Mouse (Mus musculus) midbrain, embryonic 10.5 days (tissue): ENCODE measurements around the gene Urad. TPM values are rescaled to one million over a fixed set of nuclear protein-coding genes. Genes with fewer than 3 reads are reported as not detected.

ENCODE experiments used
- DNase-seq: peaks from one replicate; pipeline ENCODE4 v3.0.0-alpha.2; 2017; ENCODE audit warnings: low spot score
- H3K27ac ChIP-seq: fragments of 300-500 bp; sonication (generic); replicated peaks from 2 replicates; pipeline ENCODE4 v1.5.1; 2016; ENCODE audit warnings: mild to moderate bottlenecking
- H3K27me3 ChIP-seq: fragments of 300-500 bp; sonication (generic); 2 replicates; pipeline ENCODE4 v1.6.1; 2016; ENCODE audit warnings: low read depth, mild to moderate bottlenecking; ENCODE audit not compliant: poor library complexity, severe bottlenecking
- H3K36me3 ChIP-seq: fragments of 300-500 bp; sonication (generic); 2 replicates; pipeline ENCODE4 v1.6.1; 2016; ENCODE audit warnings: mild to moderate bottlenecking, moderate library complexity
- H3K4me1 ChIP-seq: fragments of 300-500 bp; sonication (generic); 2 replicates; pipeline ENCODE4 v1.6.1; 2016
- H3K4me3 ChIP-seq: fragments of 300-500 bp; sonication (generic); 2 replicates; pipeline ENCODE4 v1.5.1; 2016; ENCODE audit warnings: mild to moderate bottlenecking, moderate library complexity
- H3K9me3 ChIP-seq: fragments of 300-500 bp; sonication (generic); replicated peaks from 2 replicates; pipeline ENCODE4 v1.6.1; 2016; ENCODE audit warnings: mild to moderate bottlenecking
- WGBS: fragments of 180-500 bp; shearing (Covaris S2); methylation state at CpG from one replicate; pipeline ENCODE4 v1.1.7; 2016; 5-methylcytosine and 5-hydroxymethylcytosine counted together
- polyA plus RNA-seq: library from polyadenylated mRNA; unstranded; fragments of >200 nt; fragmentation: Nextera tagmentation; extraction: Ambion mirVana; gene quantifications from 2 replicates; pipeline ENCODE4 v1.2.1, GENCODE M21; 2016

The Urad gene
- polyA plus RNA-seq, 1 experiment from 2014 or later = not detected

- Histone ChIP-seq H3K9me3 (no peaks in the 10 kb centered on the region), H3K36me3 (no peaks in the 10 kb centered on the region), H3K4me3 (no peak overlapping the region), H3K27me3 (peaks cover 100% of the 10 kb centered on the region), H3K4me1 (peaks cover 10% of the 10 kb centered on the region), H3K27ac (no peak overlapping the region)
- WGBS = 7% methylated on average over 7 of the region's 7 CpGs
- no peak for DNase-seq
Measured at GRCm38 (mm10) chr5:147317321-147317720, 4.9 kb downstream of the Urad start.

GRCm38 (mm10) chr5:147315432-147316075 lies 6.7 kb downstream of the Urad start:
- Histone ChIP-seq H3K9me3 (no peaks in the 10 kb centered on the region), H3K27me3 (peaks cover 100% of the 10 kb centered on the region), H3K36me3 (no peaks in the 10 kb centered on the region), H3K4me1 (peaks cover 10% of the 10 kb centered on the region), H3K27ac (no peak overlapping the region), H3K4me3 (no peak overlapping the region)
- DNase-seq = no peak
- WGBS = under 1% methylated on average over 25 of the region's 25 CpGs

- peak; percentile 47 for DNase-seq
- Histone ChIP-seq H3K27me3 (peaks cover 100% of the 10 kb centered on the region), H3K36me3 (no peaks in the 10 kb centered on the region), H3K4me3 (no peak overlapping the region), H3K27ac (no peak overlapping the region), H3K9me3 (no peaks in the 10 kb centered on the region), H3K4me1 (peaks cover 10% of the 10 kb centered on the region)
- WGBS = under 1% methylated on average over 39 of the region's 39 CpGs
Measured at GRCm38 (mm10) chr5:147314646-147315431, 7.4 kb downstream of the Urad start.

DNA sequence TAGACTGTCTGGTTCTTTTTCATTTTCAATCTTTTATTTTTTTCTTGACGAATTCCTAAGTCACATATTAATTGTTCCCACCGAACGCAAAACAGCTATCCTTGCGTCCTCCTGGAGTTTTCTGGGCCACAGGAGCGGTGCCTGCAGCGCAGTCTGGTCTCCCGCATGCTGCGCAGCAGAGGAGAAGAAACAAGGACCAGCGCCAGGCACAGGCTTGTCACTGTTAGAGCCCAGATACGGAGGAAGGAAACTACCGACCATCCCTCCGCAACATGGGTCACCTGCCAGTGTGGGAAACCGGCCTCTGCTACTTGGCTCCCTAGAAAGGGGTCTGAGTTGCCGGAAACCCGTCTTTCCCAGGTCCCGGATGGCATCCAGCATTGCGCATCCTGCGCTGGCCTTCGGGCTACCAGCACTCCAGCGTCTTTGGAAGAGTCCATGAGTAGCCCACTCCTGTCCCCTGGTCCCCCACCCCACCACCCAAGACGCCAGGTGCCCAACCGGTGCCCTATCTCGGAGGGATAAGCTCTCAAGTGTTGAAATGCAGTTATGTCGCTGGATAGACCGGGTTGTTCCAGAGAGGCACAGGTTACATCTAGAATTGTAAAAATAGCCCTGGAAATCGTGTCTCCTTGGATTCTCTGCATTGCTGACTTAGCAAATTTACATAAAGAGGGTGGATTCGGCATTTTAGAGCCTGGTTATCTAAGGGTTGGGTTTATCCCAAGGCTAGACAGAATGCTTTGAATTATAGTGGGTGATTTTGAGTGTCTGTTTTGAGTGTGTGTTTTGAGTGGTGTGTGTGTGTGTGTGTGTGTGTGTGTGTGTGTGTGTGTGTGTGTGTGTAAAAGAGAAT lies 9.2 kb downstream of the Urad start:
- H3K4me3 ChIP-seq = no peak overlapping the region
- H3K27ac ChIP-seq = no peak overlapping the region
- H3K9me3 ChIP-seq = no peaks in the 10 kb centered on the region
- 1% methylated on average over 27 of the region's 27 CpGs for WGBS
- H3K4me1 ChIP-seq = peaks cover 10% of the 10 kb centered on the region
- no peak for DNase-seq
- no peaks in the 10 kb centered on the region for H3K36me3 ChIP-seq
- peaks cover 100% of the 10 kb centered on the region for H3K27me3 ChIP-seq

- H3K9me3 ChIP-seq = no peaks in the 10 kb centered on the region
- 0% methylated on average over 2 of the region's 2 CpGs for WGBS
- H3K4me3 ChIP-seq = no peak overlapping the region
- DNase-seq = no peak
- no peak overlapping the region for H3K27ac ChIP-seq
- H3K27me3 ChIP-seq = peaks cover 100% of the 10 kb centered on the region
- H3K36me3 ChIP-seq = no peaks in the 10 kb centered on the region
- H3K4me1 ChIP-seq = peaks cover 17% of the 10 kb centered on the region
Measured at GRCm38 (mm10) chr5:147309786-147310185, 12.5 kb downstream of the Urad start.

- H3K4me3 ChIP-seq = no peak overlapping the region
- H3K9me3 ChIP-seq = no peaks in the 10 kb centered on the region
- no peak for DNase-seq
- 4% methylated on average over 9 of the region's 9 CpGs for WGBS
- H3K36me3 ChIP-seq = no peaks in the 10 kb centered on the region
- peaks cover 100% of the 10 kb centered on the region for H3K27me3 ChIP-seq
- H3K4me1 ChIP-seq = peaks cover 24% of the 10 kb centered on the region
- H3K27ac ChIP-seq = no peak overlapping the region
Measured at GRCm38 (mm10) chr5:147308451-147308850, 13.8 kb downstream of the Urad start.

- no peak overlapping the region for H3K4me3 ChIP-seq
- peaks cover 24% of the 10 kb centered on the region for H3K4me1 ChIP-seq
- peak; percentile 44 for DNase-seq
- no peaks in the 10 kb centered on the region for H3K9me3 ChIP-seq
- H3K27ac ChIP-seq = no peak overlapping the region
- no peaks in the 10 kb centered on the region for H3K36me3 ChIP-seq
- 1% methylated on average over 12 of the region's 12 CpGs for whole genome bisulfite sequencing
- peaks cover 100% of the 10 kb centered on the region for H3K27me3 ChIP-seq
Measured at GRCm38 (mm10) chr5:147307398-147307785, 14.8 kb downstream of the Urad start.

- Histone ChIP-seq H3K9me3 (no peaks in the 10 kb centered on the region), H3K36me3 (no peaks in the 10 kb centered on the region), H3K27ac (no peak within 1 kb of the TSS), H3K27me3 (peaks cover 100% of the 10 kb centered on the region), H3K4me3 (0 out of 2 replicates have a peak within 1 kb of the TSS, but pooled peaks have one; percentile 16), H3K4me1 (peaks cover 24% of the 10 kb centered on the region)
- DNase-seq = peak; percentile 49
- WGBS = under 1% methylated on average over 63 of the region's 63 CpGs
Measured at GRCm38 (mm10) chr5:147306638-147307397, 15.4 kb downstream of the Urad start, which contains the start of gene Cdx2. TSS of gene Cdx2 (minus strand) at chr5:147307270.

DNA sequence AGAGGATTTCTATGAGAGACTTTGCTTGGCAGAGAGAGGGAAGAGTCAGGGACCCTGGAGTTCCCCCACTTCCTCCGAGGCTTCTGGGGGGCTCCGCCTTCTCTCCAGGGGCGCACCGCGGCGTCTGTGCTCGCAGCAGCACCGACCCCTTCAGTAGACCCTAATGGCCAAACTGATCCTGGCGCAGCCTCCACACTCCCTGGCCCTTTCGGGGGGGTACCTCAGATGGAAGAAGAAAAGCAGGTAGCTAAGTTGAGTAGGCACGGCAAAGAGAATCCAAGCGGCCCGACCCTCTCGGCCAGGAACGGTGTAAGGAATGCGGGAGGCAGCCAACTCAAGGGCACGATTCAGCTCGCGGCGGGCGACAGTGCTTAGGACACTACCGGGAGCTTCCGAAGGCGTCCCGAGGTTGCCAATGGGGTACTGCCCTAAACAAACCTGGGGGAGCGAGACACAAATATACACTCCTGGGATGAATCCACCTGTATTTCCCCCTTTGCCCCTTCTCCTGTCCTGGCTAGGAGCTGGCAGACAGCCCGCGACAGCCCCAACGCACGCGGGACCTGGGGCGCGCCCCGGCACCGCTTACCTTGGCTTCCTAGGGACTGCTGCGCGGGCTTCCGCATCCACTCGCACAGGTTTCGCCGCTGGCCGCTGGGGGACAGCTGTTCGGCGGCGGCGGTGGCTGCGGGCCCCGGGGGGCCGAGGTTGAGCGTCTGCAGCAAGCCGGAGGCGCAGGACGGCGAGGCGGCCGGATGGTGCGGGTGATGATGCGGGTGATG lies 16.2 kb downstream of the Urad start:
- Histone ChIP-seq H3K36me3 (no peaks in the 10 kb centered on the region), H3K4me3 (0 out of 2 replicates have a peak overlapping the region, but pooled peaks have one; percentile 16), H3K27ac (no peak overlapping the region), H3K4me1 (peaks cover 27% of the 10 kb centered on the region), H3K27me3 (peaks cover 100% of the 10 kb centered on the region), H3K9me3 (no peaks in the 10 kb centered on the region)
- peak; percentile 47 for DNase-seq
- WGBS = under 1% methylated on average over 58 of the region's 58 CpGs

GRCm38 (mm10) chr5:147305166-147305565 lies 17.1 kb downstream of the Urad start:
- Histone ChIP-seq H3K27ac (no peak overlapping the region), H3K36me3 (no peaks in the 10 kb centered on the region), H3K27me3 (peaks cover 100% of the 10 kb centered on the region), H3K4me3 (no peak overlapping the region), H3K9me3 (no peaks in the 10 kb centered on the region), H3K4me1 (peaks cover 28% of the 10 kb centered on the region)
- peak; percentile 44 for DNase-seq
- 1% methylated on average over 16 of the region's 16 CpGs for WGBS

DNA sequence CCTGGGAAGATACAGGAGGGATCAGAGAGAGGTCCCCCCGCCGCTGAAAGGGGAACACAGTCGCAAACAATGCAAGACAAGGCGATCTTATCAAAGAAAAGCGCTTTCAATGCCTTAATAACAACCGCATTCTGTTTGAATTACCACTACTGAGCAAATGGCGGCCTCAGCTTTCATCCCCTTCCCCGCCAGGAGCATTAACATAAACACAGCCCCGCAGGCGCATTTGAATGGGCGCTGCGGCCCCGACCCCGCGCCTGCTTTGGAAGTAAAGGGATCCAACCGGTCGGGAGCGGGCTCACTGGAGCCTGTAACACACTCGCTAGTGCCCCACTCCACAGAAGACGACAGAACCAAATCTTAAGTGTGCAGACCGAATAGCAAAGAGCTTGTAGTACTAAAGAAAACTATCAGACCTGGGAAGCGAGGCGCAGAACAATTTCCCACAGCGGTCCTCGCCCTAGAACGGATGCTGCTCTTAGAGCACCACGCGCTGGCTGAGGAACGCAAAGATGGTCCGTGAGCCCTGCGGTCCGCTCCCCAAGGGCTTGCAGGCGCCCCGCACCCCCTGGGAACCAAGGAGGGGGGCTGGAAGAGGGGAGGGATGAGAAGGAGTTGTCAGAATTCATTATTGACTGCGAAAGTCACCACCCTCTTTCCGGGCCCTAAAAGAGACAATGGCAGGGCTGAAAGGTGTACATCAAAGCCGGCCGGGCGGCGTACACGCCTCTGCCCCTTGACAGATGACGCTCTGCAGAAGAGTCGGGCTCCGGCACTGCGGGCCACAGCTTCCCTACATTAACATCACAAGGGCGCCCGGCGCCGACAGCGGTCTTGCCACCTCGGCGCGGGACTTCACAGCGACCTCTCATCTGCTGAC lies 17.7 kb downstream of the Urad start:
- Histone ChIP-seq H3K27ac (no peak overlapping the region), H3K9me3 (no peaks in the 10 kb centered on the region), H3K36me3 (no peaks in the 10 kb centered on the region), H3K4me1 (peaks cover 35% of the 10 kb centered on the region), H3K4me3 (no peak overlapping the region), H3K27me3 (peaks cover 100% of the 10 kb centered on the region)
- DNase-seq = peak; percentile 56
- WGBS = under 1% methylated on average over 54 of the region's 54 CpGs
